Mouse (Mus musculus) heart, adult 18-20 months (tissue): ENCODE results near the gene Sobp. TPM values are rescaled to one million over a fixed set of nuclear protein-coding genes. Genes with fewer than 3 reads are reported as not detected.

Source experiments
- DNase-seq, 2 experiments: peaks; one replicate each; pipeline ENCODE4 v3.0.0; 2021 to 2022; ENCODE audit warnings: mixed read lengths in 1 of 2
- total RNA-seq, 2 experiments: library from RNA; stranded (reverse); gene quantifications; 2 replicates each; pipeline ENCODE4 v1.2.3; 2021

Sobp gene
- total RNA-seq, 2 experiments from 2014 or later: 12.3 to 15.4 TPM

GRCm38 (mm10) chr10:43035579-43035978, 138.8 kb downstream of the Sobp start:
- DNase-seq: peak; percentile 67 to 77

- DNase-seq: peak; percentile 78 to 86
Measured at GRCm38 (mm10) chr10:43034811-43035210, 139.5 kb downstream of the Sobp start.

DNA sequence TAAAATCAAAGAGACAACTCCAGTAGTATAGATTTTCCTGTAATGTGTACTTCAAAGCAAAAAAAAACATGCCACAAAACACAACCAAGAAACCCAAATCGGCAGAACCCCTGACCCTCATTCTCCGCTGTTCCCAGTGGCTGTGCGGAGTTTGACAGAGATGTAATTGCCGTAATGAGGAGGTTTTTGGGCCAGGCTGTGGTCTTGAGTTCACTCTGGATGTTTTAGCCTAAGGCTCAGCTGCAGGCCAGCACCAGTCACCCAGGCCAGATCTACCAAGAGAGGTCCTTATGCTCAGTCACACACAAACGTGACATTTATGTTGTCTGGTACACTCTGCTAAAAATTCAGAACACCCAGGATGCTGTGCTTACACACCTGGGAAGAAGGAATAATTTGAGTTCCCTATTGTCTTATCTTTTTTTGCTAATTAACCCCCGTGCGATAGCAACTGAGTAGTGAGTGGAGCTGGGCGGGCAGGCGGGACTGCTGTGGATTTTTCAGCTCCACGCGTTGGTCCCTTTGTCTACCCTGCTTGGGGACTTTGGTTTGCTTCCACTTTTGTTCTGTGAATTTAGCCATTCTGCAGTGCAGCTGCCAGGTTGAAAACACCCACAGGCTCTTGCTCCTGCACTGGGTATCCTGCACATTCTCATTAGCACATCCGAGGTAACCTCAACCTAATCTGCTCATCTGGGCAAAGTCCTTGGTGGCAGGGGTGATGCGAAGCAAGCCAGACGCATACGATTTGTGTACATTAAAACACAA, 140.7 kb downstream of the Sobp start:
- no peak for DNase-seq

GRCm38 (mm10) chr10:43027006-43027405, 147.3 kb downstream of the Sobp start:
- no peak for DNase-seq

- no peak for DNase-seq
Measured at GRCm38 (mm10) chr10:43023454-43024194, 150.7 kb downstream of the Sobp start.

GRCm38 (mm10) chr10:43022190-43022761, 152.1 kb downstream of the Sobp start:
- no peak for DNase-seq

GRCm38 (mm10) chr10:43021512-43022116, 152.7 kb downstream of the Sobp start:
- peak; percentile 51 to 63 for DNase-seq

DNA sequence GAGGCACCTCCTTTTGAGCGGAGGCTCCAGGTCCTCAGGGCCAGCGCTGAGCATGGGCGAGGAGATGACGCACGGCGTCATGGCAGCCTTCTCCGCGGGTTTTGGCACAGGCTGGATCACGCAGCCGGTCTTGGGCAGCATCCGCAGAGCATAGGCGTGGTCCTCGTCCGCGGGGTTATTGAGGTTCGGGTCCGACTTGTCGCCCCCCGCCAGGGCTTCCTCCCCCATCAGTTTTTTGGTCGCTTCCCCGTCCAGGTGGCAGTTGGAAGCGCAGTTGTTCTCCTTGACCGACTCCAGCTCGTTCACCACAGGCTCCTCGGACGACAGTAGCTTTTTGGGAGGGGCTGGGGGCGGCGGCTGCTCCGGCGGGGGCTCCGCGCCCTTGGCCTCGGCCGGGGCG, 153.3 kb downstream of the Sobp start:
- no peak for DNase-seq

- DNase-seq: peak in 1 of 2 experiments; percentile 54
Measured at GRCm38 (mm10) chr10:43014782-43015181, 159.5 kb downstream of the Sobp start.

DNA sequence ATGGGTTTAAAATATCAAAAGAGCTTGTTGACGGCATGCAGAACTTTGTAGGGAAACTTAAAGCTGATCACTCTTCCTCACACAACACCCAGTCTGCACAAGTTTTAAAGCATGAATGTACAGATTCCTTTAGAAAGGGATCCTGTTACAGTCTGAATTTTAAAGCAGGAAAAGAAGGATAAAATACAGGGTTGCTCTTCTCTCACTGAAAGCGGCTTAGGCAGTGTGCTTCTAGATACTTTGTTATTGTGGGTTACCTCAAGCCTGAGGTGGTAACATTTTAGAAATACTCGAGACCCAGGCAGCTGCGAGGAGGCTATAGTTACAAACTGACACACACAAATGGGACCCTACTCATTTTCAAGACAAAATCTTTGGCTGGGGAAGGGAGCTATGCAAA, 160.0 kb downstream of the Sobp start:
- DNase-seq: no peak

DNA sequence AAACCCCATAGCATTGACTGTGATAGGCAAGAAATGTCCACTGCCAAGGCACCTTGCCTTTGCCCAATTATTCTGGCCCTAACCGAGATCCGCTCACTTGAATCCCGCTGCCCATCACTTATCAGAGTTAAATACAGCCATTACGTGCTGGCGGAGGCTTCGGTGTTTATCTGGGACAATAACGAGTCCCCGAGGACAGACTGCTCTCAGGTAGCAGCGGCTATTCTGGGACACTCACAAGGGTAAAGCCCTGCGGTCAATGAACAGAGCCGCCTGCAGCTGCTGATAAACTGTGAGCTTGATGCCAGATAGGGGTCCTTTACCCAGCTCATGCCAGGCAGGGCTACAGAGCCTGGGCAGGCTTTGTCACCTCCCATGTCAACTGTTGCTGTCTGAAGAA, 166.2 kb downstream of the Sobp start:
- DNase-seq: peak; percentile 58 to 76

DNA sequence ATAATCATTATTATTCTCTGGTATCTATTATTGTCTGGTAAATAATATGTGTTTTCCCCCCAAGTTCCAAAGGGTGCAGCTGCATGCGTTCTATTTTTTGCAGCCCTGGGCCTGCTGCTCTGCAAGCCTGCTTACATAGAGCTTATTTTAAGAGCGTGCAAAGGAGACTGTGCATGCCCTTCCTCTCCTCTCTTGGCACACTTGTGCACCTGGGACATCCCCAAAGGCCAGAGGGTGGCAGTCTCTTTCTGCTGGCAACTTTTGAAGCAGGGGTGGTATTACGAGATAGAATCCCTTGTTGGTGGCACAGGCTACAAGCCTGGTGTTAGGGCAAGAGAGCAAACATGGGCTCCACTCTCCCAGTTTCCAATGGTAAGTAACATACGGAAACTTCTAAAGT, 167.8 kb downstream of the Sobp start:
- peak; percentile 60 to 78 for DNase-seq

DNA sequence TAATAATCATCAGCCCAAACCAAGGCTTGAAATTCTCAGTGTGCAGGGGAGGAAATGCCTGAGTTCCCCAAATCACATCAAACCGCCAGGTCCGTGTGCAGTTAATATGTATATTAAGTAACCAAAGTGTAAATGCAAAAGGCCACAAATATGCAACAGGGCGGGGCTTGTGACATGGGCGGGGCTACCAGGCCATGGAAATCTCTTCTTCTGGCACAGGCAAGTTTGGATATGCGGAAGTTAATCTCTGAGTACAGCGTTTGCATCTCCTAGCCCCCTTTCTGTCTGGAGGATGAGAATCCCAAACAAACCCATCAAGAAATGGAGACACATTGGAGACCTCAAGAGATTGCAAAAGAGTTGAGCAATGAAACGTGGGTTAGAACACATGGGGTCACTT, 168.7 kb downstream of the Sobp start:
- no peak for DNase-seq

DNA sequence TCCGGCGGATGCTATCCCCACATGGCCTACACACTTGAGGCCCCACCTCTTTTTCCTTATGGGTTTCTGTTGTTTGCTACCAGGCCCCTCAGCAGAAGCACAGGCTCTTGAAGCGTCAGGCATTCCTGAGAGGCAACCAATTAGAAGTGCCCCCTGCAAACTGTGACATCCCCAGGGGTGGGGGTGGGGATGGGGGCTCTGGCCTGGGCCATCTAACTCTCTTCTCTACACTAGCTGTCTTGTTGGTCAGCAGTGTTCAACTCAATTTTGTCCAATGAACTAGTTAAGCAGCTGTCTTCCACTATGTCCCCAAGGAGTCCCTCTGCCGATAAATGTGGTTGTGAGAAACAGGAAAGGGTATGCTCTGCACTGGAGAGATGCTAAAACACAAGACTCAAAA, 169.3 kb downstream of the Sobp start:
- DNase-seq: no peak

GRCm38 (mm10) chr10:43004174-43004734, 170.1 kb downstream of the Sobp start:
- no peak for DNase-seq

DNA sequence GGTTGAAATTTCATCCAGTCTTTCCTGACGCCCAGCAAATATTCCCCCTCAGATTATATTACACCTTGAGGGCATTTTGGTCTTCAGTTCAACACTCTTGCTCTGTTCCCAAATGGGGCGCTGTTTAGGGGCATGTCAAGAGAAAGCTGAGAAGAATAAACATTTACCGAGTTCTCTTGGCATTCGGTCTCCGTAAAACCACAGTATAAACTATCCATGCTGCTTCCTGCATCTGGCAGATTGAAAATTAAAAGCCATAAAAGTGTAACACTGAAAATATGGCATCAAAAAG, 170.9 kb downstream of the Sobp start:
- DNase-seq: no peak

DNA sequence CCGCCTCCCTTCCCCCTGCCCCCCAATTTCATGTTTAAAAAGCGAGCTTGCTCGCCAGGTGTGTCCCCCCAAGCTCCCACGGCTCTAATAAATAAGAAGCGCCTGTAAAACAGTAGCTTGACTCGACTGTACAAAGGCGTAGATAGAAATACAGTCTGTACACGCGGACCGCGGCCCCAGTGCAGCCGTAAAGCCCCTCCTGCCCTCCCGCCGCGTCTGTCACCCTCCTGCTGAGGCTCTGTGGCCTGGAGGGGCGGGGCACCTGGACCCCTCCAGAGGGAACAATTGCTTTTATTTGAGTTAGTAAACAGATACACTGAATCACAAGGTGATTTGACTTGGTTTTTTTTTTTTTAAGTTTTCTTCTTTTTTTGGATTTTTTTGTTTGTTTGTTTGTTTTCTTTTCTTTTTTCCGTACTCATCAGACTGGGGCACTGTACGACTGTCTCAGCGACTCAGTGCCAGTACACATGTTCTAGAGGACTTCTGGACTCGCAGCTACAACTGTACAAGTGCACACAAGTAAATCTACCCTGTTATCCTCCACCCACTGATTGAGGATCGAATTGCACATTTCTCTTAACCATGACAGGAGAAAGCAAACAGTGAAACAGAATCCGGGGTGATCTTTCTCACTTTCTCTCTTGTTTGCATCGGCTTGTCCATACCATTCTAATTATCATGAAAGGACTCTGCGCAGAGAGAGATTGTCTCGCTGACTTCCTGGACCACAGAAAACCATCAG, 171.4 kb downstream of the Sobp start:
- no peak for DNase-seq

GRCm38 (mm10) chr10:43002066-43002678, 172.2 kb downstream of the Sobp start:
- DNase-seq: peak; percentile 50 to 52

DNA sequence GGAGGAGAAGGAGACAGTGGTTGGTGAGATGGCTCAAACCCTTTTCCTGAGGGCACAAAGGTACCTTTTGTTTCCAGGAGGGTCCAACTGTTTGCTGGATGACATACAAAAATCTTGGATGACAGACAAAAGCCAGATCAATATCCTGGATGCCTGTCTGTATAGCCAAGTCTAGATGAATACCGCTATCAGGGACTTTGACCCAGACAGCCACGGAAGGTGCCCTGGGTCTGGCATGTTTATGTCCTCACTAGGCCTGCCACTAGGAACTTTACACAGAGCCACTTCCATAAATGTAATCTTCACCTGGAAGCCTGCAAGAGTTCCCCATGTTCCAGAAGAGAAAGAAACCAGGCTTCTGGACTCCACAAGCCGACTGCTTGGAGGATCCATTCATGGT, 172.9 kb downstream of the Sobp start:
- DNase-seq: no peak

DNA sequence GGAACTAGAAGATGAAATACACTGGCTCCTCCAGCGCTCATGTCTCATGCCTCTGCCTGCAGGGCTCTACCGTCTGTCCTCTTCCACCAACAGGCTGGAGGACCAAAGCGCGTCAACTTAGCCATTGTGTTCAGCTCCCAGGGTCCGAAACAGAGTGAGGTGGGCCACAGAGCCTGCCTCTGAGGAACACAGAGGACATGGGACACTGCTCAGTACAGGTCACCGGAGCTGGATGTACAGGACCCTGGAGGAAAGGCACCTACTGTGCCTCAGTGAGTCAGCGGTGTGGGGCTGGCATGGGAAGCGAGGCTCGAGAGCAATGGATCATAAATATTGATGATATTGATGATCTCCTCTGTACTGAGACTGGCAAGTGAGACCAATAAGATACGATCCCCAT, 175.0 kb downstream of the Sobp start:
- DNase-seq: no peak

DNA sequence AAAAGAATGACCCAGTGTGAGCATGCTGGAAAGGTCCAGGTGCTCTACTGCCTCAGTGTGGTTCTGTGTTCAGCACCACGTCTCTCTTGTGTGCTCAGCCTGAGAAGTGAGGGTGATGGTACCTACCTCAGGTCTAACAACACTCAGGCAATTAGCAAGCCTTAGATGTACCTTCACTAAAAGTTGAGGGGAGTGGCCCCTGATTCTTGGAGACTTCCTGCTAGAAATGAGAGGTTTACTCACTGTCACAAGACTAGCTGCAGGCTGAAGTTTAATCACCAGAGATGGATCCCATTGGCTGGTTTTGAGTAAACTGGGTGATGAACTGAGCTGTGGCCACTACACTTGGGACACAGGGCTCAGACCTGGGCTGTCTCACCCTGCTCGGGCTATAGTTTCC, 177.1 kb downstream of the Sobp start:
- DNase-seq: no peak

GRCm38 (mm10) chr10:42995484-42995895, 178.8 kb downstream of the Sobp start:
- no peak for DNase-seq
